Mouse (Mus musculus): ENCODE measurements around the gene Rln3. TPM values are rescaled to one million over a fixed set of nuclear protein-coding genes. Genes with fewer than 3 reads are reported as not detected.

The Rln3 gene
- polyA plus RNA-seq, 1 experiment from 2014 or later, result 0.48 TPM

DNA sequence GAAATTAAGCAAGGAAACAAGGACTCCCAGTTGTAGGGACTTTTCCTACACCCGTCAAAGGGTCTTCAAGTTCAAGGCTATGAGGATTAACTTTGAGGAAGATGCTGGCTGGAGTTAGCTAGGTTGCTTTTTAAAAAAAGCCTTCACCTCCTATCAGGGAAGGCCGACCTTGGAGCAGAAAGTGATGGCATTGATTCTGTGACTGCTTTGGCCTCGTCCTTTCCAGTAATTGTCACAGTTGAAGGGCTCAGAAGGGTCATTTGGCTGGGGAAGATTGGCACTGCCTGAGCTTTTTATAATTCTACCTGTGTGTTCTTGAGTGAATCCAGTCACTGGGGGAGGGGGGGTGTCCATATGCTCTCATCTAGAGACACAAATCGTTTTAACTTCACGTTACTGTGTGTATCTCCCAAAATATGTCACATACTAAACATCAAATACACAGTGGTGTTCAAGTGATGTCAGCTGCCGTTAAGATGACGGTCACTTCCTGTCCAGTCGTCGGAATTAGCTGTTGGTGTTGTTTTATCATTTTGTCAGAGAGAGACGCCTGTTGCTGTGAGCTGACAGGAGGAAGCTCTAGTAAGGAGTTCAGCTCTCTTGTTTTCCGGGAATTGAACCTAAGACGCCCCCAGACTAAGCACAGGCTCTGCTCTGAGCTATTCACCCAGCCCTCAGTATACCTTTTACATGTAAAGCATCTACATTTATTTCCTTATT lies 23.7 kb upstream of the Rln3 start:
- Histone ChIP-seq H3K9me3 (ENCODE audit: control insufficient read depth, low read length) (no peaks in the 10 kb centered on the region), H3K9ac (ENCODE audit: low read depth, low read length) (no peak overlapping the region), H3K4me1 (replicated peaks; ENCODE audit: control insufficient read depth, insufficient read depth, low read length) (peaks cover 13% of the 10 kb centered on the region; the same call in 1 of the 2 replicates), H3K27me3 (ENCODE audit: control insufficient read depth, insufficient read depth, low read length) (no peaks in the 10 kb centered on the region), H3K36me3 (ENCODE audit: control insufficient read depth, insufficient read depth, low read length) (no peaks in the 10 kb centered on the region), H3K4me2 (replicated peaks; ENCODE audit: low read depth, low read length) (no peak overlapping the region), H3K4me3 (ENCODE audit: low read depth, low read length) (no peak overlapping the region), H3K27ac (ENCODE audit: low read depth, low read length) (no peak overlapping the region)
- DNase-seq (ENCODE audit: low spot score), result no peak
- no peak for ATAC-seq (ENCODE audit: low FRiP score)
- 82% methylated on average over 12 of the region's 12 CpGs for WGBS

GRCm38 (mm10) chr8:84067911-84068310 lies 23.1 kb upstream of the Rln3 start:
- Histone ChIP-seq H3K9ac (ENCODE audit: low read depth, low read length) (no peak overlapping the region), H3K4me2 (replicated peaks; ENCODE audit: low read depth, low read length) (peak overlapping the region; percentile 38), H3K4me3 (ENCODE audit: low read depth, low read length) (0 out of 2 replicates have a peak overlapping the region, but pooled peaks have one; percentile 73), H3K36me3 (ENCODE audit: control insufficient read depth, insufficient read depth, low read length) (no peaks in the 10 kb centered on the region), H3K4me1 (replicated peaks; ENCODE audit: control insufficient read depth, insufficient read depth, low read length) (peaks cover 10% of the 10 kb centered on the region; the same call in 1 of the 2 replicates), H3K9me3 (ENCODE audit: control insufficient read depth, low read length) (no peaks in the 10 kb centered on the region), H3K27ac (ENCODE audit: low read depth, low read length) (no peak overlapping the region), H3K27me3 (ENCODE audit: control insufficient read depth, insufficient read depth, low read length) (no peaks in the 10 kb centered on the region)
- no peak for ATAC-seq (ENCODE audit: low FRiP score)
- no peak for DNase-seq (ENCODE audit: low spot score)
- 85% methylated on average over 7 of the region's 7 CpGs for WGBS

- Histone ChIP-seq H3K4me2 (replicated peaks; ENCODE audit: low read depth, low read length) (peak overlapping the region; percentile 38), H3K27ac (ENCODE audit: low read depth, low read length) (peak overlapping the region; percentile 89), H3K4me3 (ENCODE audit: low read depth, low read length) (peak overlapping the region; percentile 73), H3K9ac (ENCODE audit: low read depth, low read length) (peak overlapping the region; percentile 83), H3K9me3 (ENCODE audit: control insufficient read depth, low read length) (no peaks in the 10 kb centered on the region), H3K4me1 (replicated peaks; ENCODE audit: control insufficient read depth, insufficient read depth, low read length) (peaks cover 10% of the 10 kb centered on the region; the same call in 1 of the 2 replicates), H3K36me3 (ENCODE audit: control insufficient read depth, insufficient read depth, low read length) (no peaks in the 10 kb centered on the region), H3K27me3 (ENCODE audit: control insufficient read depth, insufficient read depth, low read length) (no peaks in the 10 kb centered on the region)
- under 1% methylated on average over 46 of the region's 58 CpGs for WGBS
- ATAC-seq (ENCODE audit: low FRiP score) (peak; percentile 76), DNase-seq (ENCODE audit: low spot score) (peak; percentile 94)
Observed at GRCm38 (mm10) chr8:84067047-84067573, 22.3 kb upstream of the Rln3 start.

DNA sequence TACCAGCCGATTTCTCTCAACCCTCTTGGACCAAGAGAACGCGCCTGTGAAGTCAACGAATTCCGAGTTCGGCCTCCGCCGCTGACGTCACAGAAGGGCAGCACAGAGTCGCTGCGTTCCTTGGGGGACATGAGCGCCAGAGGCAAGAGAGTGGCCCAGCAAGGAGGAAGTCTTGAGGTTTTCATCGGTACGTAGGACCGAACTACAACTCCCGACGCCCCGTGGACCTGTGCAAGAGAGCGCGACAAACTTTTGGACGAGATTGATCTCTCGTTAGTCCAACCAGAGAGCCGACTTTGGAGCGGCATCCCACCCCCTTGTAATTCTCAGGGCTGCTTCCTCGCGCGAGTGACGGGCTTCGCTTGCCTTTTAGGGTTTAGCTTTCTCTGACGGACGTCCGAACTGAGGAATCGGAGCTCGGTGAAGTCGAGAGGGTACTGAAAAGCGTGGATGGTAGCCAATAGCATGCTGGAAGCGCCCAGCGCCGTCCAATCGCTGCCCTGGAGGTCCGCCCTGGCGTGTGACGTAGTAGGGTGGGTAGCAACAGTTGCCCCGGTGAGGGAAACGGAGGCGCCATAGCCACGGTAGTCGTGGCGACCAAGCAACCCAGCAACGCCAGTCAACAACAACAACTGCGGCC lies 21.6 kb upstream of the Rln3 start, which contains the start of gene Rfx1:
Gene Rfx1 (plus strand): TSS at position 544 of the 640 bp plus-strand sequence.
- Histone ChIP-seq H3K9ac (ENCODE audit: low read depth, low read length) (peak within 1 kb of the TSS; percentile 83), H3K4me3 (ENCODE audit: low read depth, low read length) (peak within 1 kb of the TSS; percentile 73), H3K27me3 (ENCODE audit: control insufficient read depth, insufficient read depth, low read length) (no peaks in the 10 kb centered on the region), H3K27ac (ENCODE audit: low read depth, low read length) (peak within 1 kb of the TSS; percentile 89), H3K36me3 (ENCODE audit: control insufficient read depth, insufficient read depth, low read length) (no peaks in the 10 kb centered on the region), H3K9me3 (ENCODE audit: control insufficient read depth, low read length) (no peaks in the 10 kb centered on the region), H3K4me2 (replicated peaks; ENCODE audit: low read depth, low read length) (peak within 1 kb of the TSS; percentile 62), H3K4me1 (replicated peaks; ENCODE audit: control insufficient read depth, insufficient read depth, low read length) (peaks cover 10% of the 10 kb centered on the region; the same call in 1 of the 2 replicates)
- under 1% methylated on average over 51 of the region's 51 CpGs for WGBS
- ATAC-seq (ENCODE audit: low FRiP score) (peak; percentile 98), DNase-seq (ENCODE audit: low spot score) (peak; percentile 98)

DNA sequence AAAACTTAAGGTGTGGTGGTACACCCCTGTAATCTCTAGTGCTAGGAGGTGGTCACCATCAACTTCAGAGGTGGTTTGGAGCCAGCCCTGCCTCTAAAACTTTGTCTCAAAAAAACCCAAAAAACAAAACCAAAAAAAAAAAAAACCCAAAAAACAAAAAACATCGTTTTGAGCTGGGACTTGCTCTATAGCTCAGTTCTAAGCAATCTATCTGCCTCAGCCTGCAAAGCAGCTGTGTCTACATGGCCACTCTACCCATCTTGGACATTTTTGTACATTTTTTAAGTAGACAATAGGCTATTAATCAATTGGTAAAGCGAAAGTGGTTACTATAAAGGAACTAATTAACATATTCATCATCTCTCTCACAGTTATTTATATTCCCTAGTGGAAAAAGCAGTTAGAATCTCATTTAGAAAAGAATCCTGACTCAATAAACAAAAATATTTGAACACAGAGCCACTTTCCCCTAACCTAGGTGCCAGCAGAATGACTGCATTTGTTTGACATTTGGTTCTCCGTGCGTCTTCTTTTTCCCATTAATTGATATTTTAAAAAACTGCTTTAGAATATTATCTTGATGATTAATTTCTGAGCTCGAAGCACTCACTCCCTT lies 20.8 kb upstream of the Rln3 start:
- H3K4me3 ChIP-seq (ENCODE audit: low read depth, low read length), result peak overlapping the region; percentile 73
- H3K4me1 ChIP-seq (replicated peaks; ENCODE audit: control insufficient read depth, insufficient read depth, low read length), result peaks cover 10% of the 10 kb centered on the region; the same call in 1 of the 2 replicates
- no peaks in the 10 kb centered on the region for H3K36me3 ChIP-seq (ENCODE audit: control insufficient read depth, insufficient read depth, low read length)
- ATAC-seq (ENCODE audit: low FRiP score) (no peak), DNase-seq (ENCODE audit: low spot score) (no peak)
- H3K9ac ChIP-seq (ENCODE audit: low read depth, low read length), result peak overlapping the region; percentile 57; the same call in 1 of the 2 replicates
- H3K27me3 ChIP-seq (ENCODE audit: control insufficient read depth, insufficient read depth, low read length), result no peaks in the 10 kb centered on the region
- H3K4me2 ChIP-seq (replicated peaks; ENCODE audit: low read depth, low read length), result peak overlapping the region; percentile 62
- 30% methylated on average over 5 of the region's 5 CpGs for WGBS
- no peaks in the 10 kb centered on the region for H3K9me3 ChIP-seq (ENCODE audit: control insufficient read depth, low read length)
- H3K27ac ChIP-seq (ENCODE audit: low read depth, low read length), result peak overlapping the region; percentile 55

DNA sequence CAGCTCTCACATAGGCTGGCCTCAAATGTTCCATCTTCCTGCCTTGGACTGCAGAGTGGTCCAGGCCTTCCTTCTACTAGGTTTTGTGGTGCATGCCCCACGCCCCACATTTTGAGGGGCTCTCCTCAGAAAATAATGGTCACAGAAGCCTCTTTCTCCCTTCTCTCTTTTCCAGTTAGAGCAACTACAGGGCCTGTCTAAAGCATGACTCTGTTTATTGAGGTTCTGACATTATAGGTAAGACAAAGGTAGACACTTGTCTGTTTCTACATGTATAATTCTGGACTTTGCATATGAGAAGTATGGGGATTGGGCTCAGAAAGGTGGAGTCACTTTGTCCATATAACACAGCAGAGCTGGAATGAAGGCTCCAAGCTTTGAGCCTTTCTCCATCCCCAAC lies 20.2 kb upstream of the Rln3 start, which contains the start of gene Gm10643:
Gene Gm10643 (minus strand): TSS at position 101 of the 400 bp plus-strand sequence.
- H3K27me3 ChIP-seq (ENCODE audit: control insufficient read depth, insufficient read depth, low read length), result no peaks in the 10 kb centered on the region
- peak within 1 kb of the TSS; percentile 55 for H3K27ac ChIP-seq (ENCODE audit: low read depth, low read length)
- H3K9me3 ChIP-seq (ENCODE audit: control insufficient read depth, low read length), result no peaks in the 10 kb centered on the region
- peak within 1 kb of the TSS; percentile 62 for H3K4me2 ChIP-seq (replicated peaks; ENCODE audit: low read depth, low read length)
- DNase-seq (ENCODE audit: low spot score) (no peak), ATAC-seq (ENCODE audit: low FRiP score) (no peak)
- H3K36me3 ChIP-seq (ENCODE audit: control insufficient read depth, insufficient read depth, low read length), result no peaks in the 10 kb centered on the region
- H3K9ac ChIP-seq (ENCODE audit: low read depth, low read length), result peak within 1 kb of the TSS; percentile 57; the same call in 1 of the 2 replicates
- peak within 1 kb of the TSS; percentile 73 for H3K4me3 ChIP-seq (ENCODE audit: low read depth, low read length)
- peaks cover 10% of the 10 kb centered on the region; the same call in 1 of the 2 replicates for H3K4me1 ChIP-seq (replicated peaks; ENCODE audit: control insufficient read depth, insufficient read depth, low read length)
- WGBS, result 97% methylated on average over 1 of the region's 1 CpGs

- ATAC-seq (ENCODE audit: low FRiP score) (no peak), DNase-seq (ENCODE audit: low spot score) (no peak)
- Histone ChIP-seq H3K9ac (ENCODE audit: low read depth, low read length) (no peak overlapping the region), H3K4me2 (replicated peaks; ENCODE audit: low read depth, low read length) (no peak overlapping the region), H3K27ac (ENCODE audit: low read depth, low read length) (no peak overlapping the region), H3K9me3 (ENCODE audit: control insufficient read depth, low read length) (no peaks in the 10 kb centered on the region), H3K4me3 (ENCODE audit: low read depth, low read length) (no peak overlapping the region), H3K36me3 (ENCODE audit: control insufficient read depth, insufficient read depth, low read length) (no peaks in the 10 kb centered on the region), H3K27me3 (ENCODE audit: control insufficient read depth, insufficient read depth, low read length) (no peaks in the 10 kb centered on the region), H3K4me1 (replicated peaks; ENCODE audit: control insufficient read depth, insufficient read depth, low read length) (peaks cover 4% of the 10 kb centered on the region; the same call in 1 of the 2 replicates)
- 82% methylated on average over 8 of the region's 8 CpGs for WGBS
Observed at GRCm38 (mm10) chr8:84063861-84064610, 19.2 kb upstream of the Rln3 start.

DNA sequence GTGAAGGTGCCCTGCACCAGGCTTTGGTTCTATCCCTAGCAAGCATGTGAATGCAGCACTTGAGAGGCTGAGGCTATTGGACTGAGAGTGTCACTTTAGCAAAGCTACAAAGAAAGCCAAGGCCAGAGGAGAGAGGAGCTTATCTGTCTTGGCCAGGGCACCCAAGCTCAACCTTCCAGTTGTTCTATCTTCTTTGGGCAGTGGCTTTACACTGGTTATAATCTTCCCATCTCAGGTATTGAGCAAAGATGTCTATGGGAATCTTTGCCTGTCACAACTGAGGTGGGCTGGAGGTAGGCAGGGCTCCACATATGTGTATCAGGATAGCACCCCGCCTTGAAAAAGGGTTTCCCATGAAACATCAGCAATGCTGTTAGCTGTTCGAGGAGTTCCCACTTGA lies 15.4 kb upstream of the Rln3 start:
- Histone ChIP-seq H3K4me3 (ENCODE audit: low read depth, low read length) (no peak overlapping the region), H3K27me3 (ENCODE audit: control insufficient read depth, insufficient read depth, low read length) (no peaks in the 10 kb centered on the region), H3K9me3 (ENCODE audit: control insufficient read depth, low read length) (no peaks in the 10 kb centered on the region), H3K9ac (ENCODE audit: low read depth, low read length) (no peak overlapping the region), H3K36me3 (ENCODE audit: control insufficient read depth, insufficient read depth, low read length) (no peaks in the 10 kb centered on the region), H3K27ac (ENCODE audit: low read depth, low read length) (no peak overlapping the region), H3K4me1 (replicated peaks; ENCODE audit: control insufficient read depth, insufficient read depth, low read length) (no peaks in the 10 kb centered on the region), H3K4me2 (replicated peaks; ENCODE audit: low read depth, low read length) (no peak overlapping the region)
- DNase-seq (ENCODE audit: low spot score) (no peak), ATAC-seq (ENCODE audit: low FRiP score) (no peak)
- 90% methylated on average over 2 of the region's 2 CpGs for WGBS
